Mouse (Mus musculus) myocyte (in vitro differentiated cells): ENCODE data around the gene 4930452B06Rik. TPM values are rescaled to one million over a fixed set of nuclear protein-coding genes. Genes with fewer than 3 reads are reported as not detected.
"Not testable (repeated sequence)": the region's sequence is repeated elsewhere in the genome, so short reads cannot be mapped to it uniquely, and the experiment has no call there.

Source experiments
- H3K27me3 ChIP-seq: one replicate; pipeline ENCODE4 v1.6.1; 2011; ENCODE audit not compliant: control insufficient read depth, insufficient read depth, insufficient read length
- H3K36me3 ChIP-seq: one replicate; pipeline ENCODE4 v1.6.1; 2011; ENCODE audit not compliant: control insufficient read depth, insufficient read depth
- H3K4me2 ChIP-seq: one replicate; pipeline ENCODE4 v1.6.1; 2011; ENCODE audit warnings: low read depth, control low read depth
- H3K4me3 ChIP-seq: one replicate; pipeline ENCODE4 v1.5.1; 2011; ENCODE audit warnings: mild to moderate bottlenecking, control low read depth, moderate library complexity
- H3K79me2 ChIP-seq: one replicate; pipeline ENCODE4 v1.6.1; 2011; ENCODE audit not compliant: control insufficient read depth, insufficient read depth
- H3ac ChIP-seq: one replicate; pipeline ENCODE4 v1.6.1; 2011; ENCODE audit not compliant: control insufficient read depth, insufficient read length
- CEBPB ChIP-seq: IDR thresholded peaks from 2 replicates; pipeline ENCODE4 v1.6.1; 2011; ENCODE audit warnings: mild to moderate bottlenecking, moderate library complexity; ENCODE audit not compliant: poor library complexity, insufficient read depth, severe bottlenecking
- E2F4 ChIP-seq: IDR thresholded peaks from one replicate; pipeline ENCODE4 v1.6.1; 2011; ENCODE audit warnings: mild to moderate bottlenecking, control low read depth, moderate library complexity; ENCODE audit not compliant: insufficient read depth
- MAX ChIP-seq: IDR thresholded peaks from one replicate; pipeline ENCODE4 v1.6.1; 2011; ENCODE audit warnings: low read depth, mild to moderate bottlenecking, control low read depth
- MYOD1 ChIP-seq, 3 experiments: IDR thresholded peaks; one replicate each; pipeline ENCODE4 v1.6.1; 2011; ENCODE audit warnings: control low read depth in 2 of 3, low read depth in 2 of 3, mild to moderate bottlenecking in 2 of 3, moderate library complexity in 1 of 3; ENCODE audit not compliant: insufficient read length in 2 of 3, control insufficient read depth in 1 of 3
- MYOG ChIP-seq, 3 experiments: IDR thresholded peaks; one replicate each; pipeline ENCODE4 v1.6.1; 2011; ENCODE audit warnings: control low read depth in 2 of 3, low read depth in 2 of 3, mild to moderate bottlenecking in 2 of 3; ENCODE audit not compliant: insufficient read length in 2 of 3, control insufficient read depth in 1 of 3, insufficient read depth in 1 of 3
- POLR2A ChIP-seq: IDR thresholded peaks from one replicate; pipeline ENCODE4 v1.6.1; 2011; ENCODE audit warnings: low read depth, mild to moderate bottlenecking, control low read depth, moderate library complexity; ENCODE audit not compliant: insufficient read length
- POLR2AphosphoS2 ChIP-seq: IDR thresholded peaks from one replicate; pipeline ENCODE4 v1.6.1; 2011; ENCODE audit warnings: low read depth, control low read depth; ENCODE audit not compliant: insufficient read length
- REST ChIP-seq: IDR thresholded peaks from one replicate; pipeline ENCODE4 v1.6.1; 2011; ENCODE audit warnings: mild to moderate bottlenecking, control low read depth, moderate library complexity; ENCODE audit not compliant: insufficient read depth, insufficient read length
- SRF ChIP-seq: IDR thresholded peaks from one replicate; pipeline ENCODE4 v1.6.1; 2011; ENCODE audit warnings: low read depth; ENCODE audit not compliant: control insufficient read depth, insufficient read length
- TCF12 ChIP-seq: IDR thresholded peaks from one replicate; pipeline ENCODE4 v1.6.1; 2011; ENCODE audit warnings: mild to moderate bottlenecking, control low read depth; ENCODE audit not compliant: poor library complexity, insufficient read depth, severe bottlenecking
- TCF3 ChIP-seq: IDR thresholded peaks from one replicate; pipeline ENCODE4 v1.6.1; 2011; ENCODE audit warnings: low read depth, control low read depth; ENCODE audit not compliant: insufficient read length
- USF1 ChIP-seq: IDR thresholded peaks from one replicate; pipeline ENCODE4 v1.6.1; 2011; ENCODE audit warnings: low read depth, mild to moderate bottlenecking, control low read depth, moderate library complexity
- polyA plus RNA-seq: library from polyadenylated mRNA; unstranded; fragments of >200 nt; fragmentation: generic; extraction: Trizol; gene quantifications from one replicate; pipeline ENCODE4 v1.2.1, GENCODE M21; 2012; ENCODE audit warnings: missing spikeins

The 4930452B06Rik gene
- polyA plus RNA-seq, 1 experiment, result 0.04 TPM

DNA sequence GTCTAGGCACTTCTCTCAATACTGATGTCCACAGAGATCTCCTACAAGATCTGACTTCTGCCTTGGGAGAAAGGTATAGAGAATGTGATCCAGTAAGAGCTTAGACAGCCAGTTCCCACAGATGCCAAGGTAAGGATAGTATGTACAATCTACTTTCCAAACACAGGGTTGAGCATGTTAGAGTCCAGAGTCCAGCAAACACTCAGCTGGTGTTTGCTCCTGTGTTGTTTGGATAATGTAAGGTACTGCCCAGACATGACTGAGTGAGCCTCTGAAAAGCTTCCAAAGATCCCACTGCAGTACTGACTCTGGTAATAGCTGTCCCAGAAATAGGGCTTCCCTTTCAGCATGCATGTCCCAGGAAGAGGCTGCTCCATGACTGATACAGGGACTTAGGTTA lies 54.0 kb downstream of the 4930452B06Rik start:
- Histone ChIP-seq H3K4me3 (no peak overlapping the region), H3K27me3 (no peaks in the 10 kb centered on the region), H3K79me2 (no peaks in the 10 kb centered on the region), H3K36me3 (no peaks in the 10 kb centered on the region), H3K4me2 (no peak overlapping the region), H3ac (no peak overlapping the region)
- TF ChIP-seq TCF3 (no peak), REST (no peak), TCF12 (no peak), CEBPB (no peak), USF1 (no peak), MAX (no peak), POLR2A (no peak), SRF (no peak), MYOG (IDR thresholded peaks at IDR 0.05; ENCODE audit: control insufficient read depth in 1 of 3, insufficient read depth in 1 of 3, insufficient read length in 2 of 3, low read depth in 2 of 3) (no peak), POLR2AphosphoS2 (no peak), MYOD1 (IDR thresholded peaks at IDR 0.05; ENCODE audit: control insufficient read depth in 1 of 3, insufficient read length in 2 of 3, low read depth in 2 of 3) (no peak)

DNA sequence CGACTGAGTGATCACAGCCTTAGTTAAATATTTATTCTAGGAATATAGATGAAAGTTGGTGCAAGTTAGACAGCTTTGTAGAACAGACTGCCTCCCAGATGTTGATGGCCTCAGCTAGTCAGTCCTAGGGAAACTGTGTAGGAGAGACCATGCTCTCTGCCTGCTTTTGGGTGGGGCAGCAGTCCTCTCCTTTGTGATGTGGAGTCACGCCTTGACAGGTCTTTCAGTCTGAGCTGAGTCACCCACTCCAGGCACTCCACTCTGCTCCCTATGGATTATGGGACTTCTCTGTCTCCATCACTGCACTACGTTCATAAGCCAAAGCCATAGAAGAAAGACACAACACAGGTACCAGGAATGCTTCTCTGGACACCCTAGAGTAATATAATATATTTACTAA lies 55.9 kb downstream of the 4930452B06Rik start:
- no peak for TF ChIP-seq TCF3
- no peak for TF ChIP-seq TCF12
- TF ChIP-seq POLR2A, result no peak
- no peak for TF ChIP-seq CEBPB
- TF ChIP-seq E2F4, result no peak
- no peak for TF ChIP-seq MYOG (IDR thresholded peaks at IDR 0.05; ENCODE audit: control insufficient read depth in 1 of 3, insufficient read depth in 1 of 3, insufficient read length in 2 of 3, low read depth in 2 of 3)
- no peak overlapping the region for H3K4me3 ChIP-seq
- H3K27me3 ChIP-seq, result no peaks in the 10 kb centered on the region
- no peaks in the 10 kb centered on the region for H3K79me2 ChIP-seq
- H3K4me2 ChIP-seq, result no peak overlapping the region
- no peaks in the 10 kb centered on the region for H3K36me3 ChIP-seq
- H3ac ChIP-seq, result no peak overlapping the region

DNA sequence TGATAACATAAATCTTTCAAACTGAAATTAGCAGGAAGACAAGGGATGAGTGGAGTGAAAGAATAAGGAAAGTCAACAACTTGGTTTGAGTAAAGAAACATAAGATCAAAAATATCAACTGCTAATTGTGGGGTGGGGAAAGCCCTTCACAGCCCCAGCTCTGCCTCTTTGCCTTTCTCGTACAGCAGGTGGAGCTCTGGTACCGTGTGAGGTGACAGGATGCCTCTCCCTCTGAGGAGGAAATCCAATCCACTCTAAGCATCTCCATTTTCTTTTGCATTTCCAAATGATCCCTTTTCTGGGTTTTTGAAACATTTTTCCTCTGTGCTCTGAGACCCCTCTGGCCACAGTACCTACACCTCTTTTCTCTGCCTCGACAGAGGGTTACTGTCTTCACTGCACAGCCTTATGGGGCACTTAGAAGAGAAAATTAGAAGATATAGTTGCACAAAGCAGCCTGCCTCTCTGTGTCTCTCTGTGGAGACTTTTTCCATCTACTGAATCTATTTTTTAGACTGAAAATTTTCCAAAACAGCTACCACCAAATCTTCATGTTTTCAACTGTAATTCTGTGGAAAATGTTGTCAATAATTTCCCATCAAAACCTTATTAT lies 57.4 kb downstream of the 4930452B06Rik start:
- H3K36me3 ChIP-seq, result no peaks in the 10 kb centered on the region
- TF ChIP-seq POLR2A, result no peak
- no peak for TF ChIP-seq MAX
- TF ChIP-seq E2F4, result no peak
- H3ac ChIP-seq, result no peak overlapping the region
- no peaks in the 10 kb centered on the region for H3K27me3 ChIP-seq
- H3K4me2 ChIP-seq, result no peak overlapping the region
- no peak overlapping the region for H3K4me3 ChIP-seq
- H3K79me2 ChIP-seq, result no peaks in the 10 kb centered on the region

DNA sequence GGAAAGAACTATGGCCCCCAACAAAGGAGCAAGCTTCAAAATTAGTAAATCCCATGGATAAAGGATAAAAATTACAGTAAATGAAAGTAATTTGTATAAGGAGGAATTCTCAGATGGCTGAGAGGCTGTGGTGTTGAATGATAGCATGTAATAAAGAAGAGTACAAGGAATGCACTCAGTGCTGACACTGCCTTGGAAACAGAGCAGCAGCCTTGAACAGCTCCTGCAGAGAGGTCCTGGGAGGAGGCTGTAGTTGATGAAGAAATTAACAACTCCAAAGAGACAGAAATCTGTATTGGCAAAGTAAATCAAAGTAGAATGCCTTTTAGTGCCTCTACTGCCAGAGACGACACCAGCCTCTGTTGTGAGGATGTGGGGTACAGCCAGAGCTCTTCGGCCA lies 61.1 kb downstream of the 4930452B06Rik start:
- no peak overlapping the region for H3K4me3 ChIP-seq
- H3K36me3 ChIP-seq, result no peaks in the 10 kb centered on the region
- no peaks in the 10 kb centered on the region for H3K79me2 ChIP-seq
- no peaks in the 10 kb centered on the region for H3K27me3 ChIP-seq
- no peak overlapping the region for H3K4me2 ChIP-seq
- no peak overlapping the region for H3ac ChIP-seq
- TF ChIP-seq TCF12 (no peak), CEBPB (no peak), USF1 (no peak), REST (no peak)

DNA sequence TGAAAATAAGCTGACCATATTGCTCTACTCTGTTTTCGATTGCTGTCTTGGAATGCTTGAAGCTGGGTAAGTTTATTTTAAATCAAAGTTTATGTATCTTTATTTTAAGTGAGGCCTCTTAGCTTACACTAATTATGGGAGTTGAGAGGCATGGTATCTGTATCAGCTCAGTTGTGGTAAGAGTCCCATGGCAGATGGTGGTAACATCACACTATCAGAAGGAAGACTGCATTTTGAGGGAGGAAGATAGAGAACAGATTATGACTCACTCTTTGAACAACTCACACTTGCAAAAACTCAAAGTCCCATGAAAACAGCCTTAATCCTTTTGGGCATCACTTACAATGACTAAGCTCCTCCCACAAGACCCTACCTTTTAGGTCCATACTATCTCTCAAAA lies 81.0 kb downstream of the 4930452B06Rik start:
- H3ac ChIP-seq, result no peak overlapping the region
- no peak overlapping the region for H3K4me3 ChIP-seq
- no peaks in the 10 kb centered on the region for H3K79me2 ChIP-seq
- H3K27me3 ChIP-seq, result no peaks in the 10 kb centered on the region
- TF ChIP-seq CEBPB (no peak), MAX (no peak), POLR2AphosphoS2 (no peak), MYOG (IDR thresholded peaks at IDR 0.05; ENCODE audit: control insufficient read depth in 1 of 3, insufficient read depth in 1 of 3, insufficient read length in 2 of 3, low read depth in 2 of 3) (no peak), E2F4 (no peak), TCF12 (no peak), SRF (no peak), MYOD1 (IDR thresholded peaks at IDR 0.05; ENCODE audit: control insufficient read depth in 1 of 3, insufficient read length in 2 of 3, low read depth in 2 of 3) (no peak), TCF3 (no peak), POLR2A (no peak), REST (no peak)
- H3K4me2 ChIP-seq, result no peak overlapping the region
- no peaks in the 10 kb centered on the region for H3K36me3 ChIP-seq

DNA sequence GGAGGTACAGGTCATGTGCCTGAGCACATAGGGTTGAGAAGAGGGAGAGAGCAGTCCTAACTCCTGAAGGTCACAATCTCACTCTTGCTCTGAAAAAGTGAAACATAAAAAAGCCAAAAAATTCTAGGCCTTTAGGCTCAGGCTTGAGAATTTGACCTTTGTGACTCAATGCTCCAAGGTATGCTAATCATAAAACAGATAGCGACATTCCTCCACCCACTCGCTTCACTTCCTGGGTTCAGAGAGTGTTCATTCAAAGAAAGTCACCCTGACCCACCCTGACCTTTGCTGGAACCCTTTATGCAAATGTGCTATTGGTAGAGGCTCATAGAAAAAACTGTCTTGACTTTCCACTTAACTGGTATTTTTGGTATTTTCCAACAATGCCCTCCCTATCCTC lies 115.0 kb downstream of the 4930452B06Rik start:
- not testable (repeated sequence) for H3K79me2 ChIP-seq, H3K36me3 ChIP-seq, H3K27me3 ChIP-seq, H3K4me2 ChIP-seq, H3K4me3 ChIP-seq, H3ac ChIP-seq
